Mouse (Mus musculus) stomach, postnatal 0 days (tissue): ENCODE results near the gene Clps. TPM values are rescaled to one million over a fixed set of nuclear protein-coding genes. Genes with fewer than 3 reads are reported as not detected.

ENCODE experiments used
- ATAC-seq: fragments of 200-750 bp; cut with Nextera tagmentation; 2 replicates; pipeline ENCODE4 v1.8.0; 2017; ENCODE audit not compliant: low FRiP score, low TSS enrichment
- DNase-seq: peaks from one replicate; pipeline ENCODE4 v3.0.0-alpha.2; 2016; ENCODE audit warnings: low spot score
- H3K27ac ChIP-seq: fragments of 300-500 bp; sonication (generic); replicated peaks from 2 replicates; pipeline ENCODE4 v1.5.1; 2014; ENCODE audit warnings: mild to moderate bottlenecking, control low read depth
- H3K27me3 ChIP-seq: fragments of 300-500 bp; sonication (generic); 2 replicates; pipeline ENCODE4 v1.6.1; 2014; ENCODE audit warnings: low read length; ENCODE audit not compliant: control insufficient read depth, insufficient read depth
- H3K36me3 ChIP-seq: fragments of 300-500 bp; sonication (generic); 2 replicates; pipeline ENCODE4 v1.6.1; 2014; ENCODE audit warnings: low read length, mixed read lengths; ENCODE audit not compliant: control insufficient read depth, insufficient read depth
- H3K4me1 ChIP-seq: fragments of 300-500 bp; sonication (generic); replicated peaks from 2 replicates; pipeline ENCODE4 v1.6.1; 2014; ENCODE audit warnings: antibody characterized with exemption; ENCODE audit not compliant: control insufficient read depth, insufficient read depth
- H3K4me2 ChIP-seq: fragments of 300-500 bp; sonication (generic); replicated peaks from 2 replicates; pipeline ENCODE4 v1.6.1; 2014; ENCODE audit warnings: low read depth, mild to moderate bottlenecking, control low read depth, moderate library complexity
- H3K4me3 ChIP-seq: fragments of 300-500 bp; sonication (generic); 2 replicates; pipeline ENCODE4 v1.5.1; 2014; ENCODE audit warnings: low read depth, low read length, control low read depth
- H3K9ac ChIP-seq: fragments of 300-500 bp; sonication (generic); 2 replicates; pipeline ENCODE4 v1.6.1; 2014; ENCODE audit warnings: mild to moderate bottlenecking, low read length, control low read depth, mixed read lengths
- H3K9me3 ChIP-seq: fragments of 300-500 bp; sonication (generic); 2 replicates; pipeline ENCODE4 v1.6.1; 2016; ENCODE audit warnings: low read length; ENCODE audit not compliant: control insufficient read depth
- CTCF ChIP-seq: IDR thresholded peaks from 2 replicates; pipeline ENCODE4 v1.5.1; 2016; ENCODE audit warnings: antibody characterized with exemption, low read depth, mild to moderate bottlenecking, moderate library complexity
- EP300 ChIP-seq: optimal IDR thresholded peaks from 2 replicates; pipeline ENCODE3; 2016; ENCODE audit warnings: antibody characterized with exemption
- WGBS: fragments of 180-500 bp; shearing (Covaris S2); extraction: QIAGEN DNeasy Blood & Tissue Kit; methylation state at CpG from one replicate; pipeline ENCODE4 v1.1.7; 2014; 5-methylcytosine and 5-hydroxymethylcytosine counted together
- microRNA-seq: library from miRNA; unstranded; fragments of <30 nt; microRNA quantifications from one replicate; pipeline ENCODE4, GENCODE M21; 2016
- polyA plus RNA-seq: library from polyadenylated mRNA; unstranded; fragments of >200 nt; fragmentation: Nextera tagmentation; extraction: Ambion mirVana; gene quantifications from 2 replicates; pipeline ENCODE4 v1.2.1, GENCODE M21; 2015

Gene Clps
- polyA plus RNA-seq, 1 experiment from 2014 or later, result 1,944 TPM

DNA sequence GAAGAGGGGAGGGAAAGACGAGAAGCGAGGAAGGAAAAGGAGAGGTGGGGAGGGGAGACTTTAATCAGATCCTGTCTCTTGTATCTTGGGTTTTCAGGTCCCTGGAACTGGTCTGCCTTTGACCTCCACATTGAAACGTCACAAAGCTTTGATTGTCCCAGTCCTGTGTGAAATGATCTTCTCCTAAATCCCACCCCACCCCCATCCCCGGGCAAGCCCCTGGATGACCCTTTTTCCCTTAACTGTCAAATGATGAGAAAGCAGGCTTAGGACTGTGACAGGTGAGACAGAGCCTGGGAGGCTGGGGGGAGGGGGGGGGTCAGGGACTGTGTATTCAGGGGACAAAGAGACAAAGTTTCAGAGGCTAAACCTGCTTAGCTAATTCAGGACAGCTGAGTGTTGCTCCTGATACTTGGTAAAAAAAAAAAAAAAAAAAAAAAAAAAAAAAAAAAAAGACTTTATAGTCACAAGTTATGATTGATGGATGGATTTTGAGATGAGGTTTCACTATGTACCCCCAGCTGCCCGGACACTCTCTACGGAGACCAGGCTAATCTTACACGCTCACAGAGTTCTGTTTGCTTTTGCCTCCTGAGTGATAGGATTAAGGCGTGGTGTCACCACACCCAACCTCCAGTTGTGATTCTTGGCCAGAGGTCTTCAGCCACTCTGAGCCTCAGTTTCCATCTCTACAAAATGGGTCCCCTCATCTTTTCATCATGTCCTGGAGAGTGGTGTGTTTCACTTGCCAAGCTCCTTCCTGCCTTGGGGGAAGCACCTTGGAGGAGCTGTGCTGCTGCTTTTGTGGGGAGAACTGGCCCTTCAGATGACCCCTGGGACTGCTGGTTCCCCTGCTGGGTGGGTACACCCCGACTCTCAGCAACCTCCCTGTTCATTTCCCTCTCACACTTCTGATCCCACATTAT is 48.7 kb downstream of the Clps start:
- ATAC-seq (no peak), DNase-seq (peak; percentile 54)
- peak overlapping the region; percentile 24; the same call in 1 of the 2 replicates for H3K9ac ChIP-seq
- peaks cover 29% of the 10 kb centered on the region for H3K4me1 ChIP-seq
- WGBS, result 49% methylated on average over 9 of the region's 9 CpGs
- no peaks in the 10 kb centered on the region for H3K9me3 ChIP-seq
- H3K27ac ChIP-seq, result peak overlapping the region; percentile 91
- no peak overlapping the region for H3K4me3 ChIP-seq
- H3K4me2 ChIP-seq, result no peak overlapping the region
- no peaks in the 10 kb centered on the region for H3K27me3 ChIP-seq
- no peak for TF ChIP-seq EP300
- no peak for TF ChIP-seq CTCF
- H3K36me3 ChIP-seq, result no peaks in the 10 kb centered on the region

DNA sequence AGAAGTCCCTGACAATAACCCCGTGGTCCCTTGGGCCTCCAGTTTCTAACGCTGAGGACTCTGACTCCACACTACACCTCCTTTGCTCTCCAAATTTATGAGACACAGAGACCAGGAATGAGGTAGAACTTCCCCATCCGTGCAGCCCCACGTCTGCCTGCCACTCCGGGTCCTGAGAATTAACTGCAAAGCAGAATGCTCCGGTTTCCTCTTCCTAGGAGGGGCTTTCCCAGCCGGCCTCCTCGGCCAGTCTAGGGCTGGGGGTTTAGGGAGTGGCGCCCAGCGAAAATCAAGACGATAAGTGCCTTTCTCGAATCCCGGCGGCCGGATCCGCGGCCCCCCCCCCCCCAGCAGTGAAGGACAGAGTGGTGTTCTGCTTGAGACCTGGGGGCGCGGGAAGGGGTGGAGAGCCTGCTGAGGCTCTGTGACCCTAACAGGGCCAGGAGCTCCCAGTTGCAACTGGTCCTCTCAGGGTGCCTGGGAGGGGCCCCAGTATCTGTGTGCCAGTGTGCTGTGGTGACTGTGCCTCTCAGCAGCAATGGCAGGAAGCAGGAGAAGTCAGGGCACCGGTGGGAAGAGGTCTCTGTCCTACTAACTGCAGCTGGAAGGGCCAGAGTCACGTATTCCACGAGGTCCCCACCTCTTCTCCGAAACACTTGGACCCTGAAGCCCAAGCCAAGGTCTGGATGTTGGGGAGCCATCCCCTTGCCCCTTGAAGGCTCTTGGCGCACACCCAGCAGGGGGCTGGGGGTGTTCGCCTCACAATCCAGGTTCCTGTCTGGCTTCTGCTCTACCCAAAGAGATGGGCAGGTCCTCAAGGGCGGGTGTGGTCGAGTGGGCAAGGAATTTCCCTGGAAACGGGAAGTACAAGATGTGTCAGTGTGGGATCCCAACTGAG is 49.9 kb downstream of the Clps start:
- TF ChIP-seq CTCF (no peak), EP300 (no peak)
- H3K9me3 ChIP-seq, result no peaks in the 10 kb centered on the region
- H3K9ac ChIP-seq, result peak overlapping the region; percentile 43
- no peaks in the 10 kb centered on the region for H3K27me3 ChIP-seq
- DNase-seq (peak; percentile 45), ATAC-seq (peak; percentile 10; the same call in 1 of the 2 replicates)
- no peak overlapping the region for H3K4me3 ChIP-seq
- H3K4me1 ChIP-seq, result peaks cover 26% of the 10 kb centered on the region
- 8% methylated on average over 28 of the region's 28 CpGs for WGBS
- no peaks in the 10 kb centered on the region for H3K36me3 ChIP-seq
- peak overlapping the region; percentile 49 for H3K27ac ChIP-seq
- H3K4me2 ChIP-seq, result peak overlapping the region; percentile 39

Small RNAs within 50 kb of the gene (microRNA-seq; reads per million reads assigned to microRNA genes)
- gene Gm25195 (not detected), gene Mir6969 (2.6 reads per million)

Other genes starting within 250 kb of the Clps start
- gene Fance, start 247.2 kb downstream of the Clps start, polyA plus RNA-seq, result 19.2 and 20.4 TPM in 2 replicates
- gene Rpl10a, start 232.3 kb downstream of the Clps start, polyA plus RNA-seq, result 491 and 514 TPM in 2 replicates
- 8.7 and 9.2 TPM in 2 replicates for gene Tead3, start 209.9 kb downstream of the Clps start, polyA plus RNA-seq
- 3.3 and 3.5 TPM in 2 replicates for gene Tulp1, start 195.5 kb downstream of the Clps start, polyA plus RNA-seq
- gene Fkbp5, start 43.2 kb downstream of the Clps start, polyA plus RNA-seq, result 9.2 and 11.8 TPM in 2 replicates
- gene Armc12, start 30.0 kb downstream of the Clps start, polyA plus RNA-seq, result not detected in 2 replicates
- gene Clpsl2, start 11.4 kb downstream of the Clps start, polyA plus RNA-seq, result not detected in 2 replicates
- gene Lhfpl5, start 14.9 kb upstream of the Clps start, polyA plus RNA-seq, result 0.98 and 1.2 TPM in 2 replicates
- 88.7 and 103 TPM in 2 replicates for gene Srpk1, start 61.9 kb upstream of the Clps start, polyA plus RNA-seq
- gene Slc26a8, start 129.5 kb upstream of the Clps start, polyA plus RNA-seq, result 0.24 and 0.50 TPM in 2 replicates
- 31.4 and 33.4 TPM in 2 replicates for gene Mapk14, start 130.6 kb upstream of the Clps start, polyA plus RNA-seq
- 1.0 and 1.2 TPM in 2 replicates for gene AC170998.1, start 165.3 kb upstream of the Clps start, polyA plus RNA-seq
- gene Mapk13, start 208.5 kb upstream of the Clps start, polyA plus RNA-seq, result 211 and 220 TPM in 2 replicates
- 5.2 and 5.7 TPM in 2 replicates for gene Brpf3, start 240.3 kb upstream of the Clps start, polyA plus RNA-seq